Mouse (Mus musculus): ENCODE measurements around the gene Atp9a. TPM values are rescaled to one million over a fixed set of nuclear protein-coding genes. Genes with fewer than 3 reads are reported as not detected.

Atp9a gene
- polyA plus RNA-seq (2012) = 1.7 and 2.9 TPM in 2 replicates

GRCm38 (mm10) chr2:168742059-168742627 lies at the start of gene Atp9a:
Gene Atp9a, minus strand, starts transcription at chr2:168742409.

GRCm38 (mm10) chr2:168767582-168767981 lies 25.4 kb upstream of the Atp9a start, which contains the start of gene Sall4:
Gene Sall4, minus strand, starts transcription at chr2:168767943.

GRCm38 (mm10) chr2:168601491-168602386 lies 140.5 kb downstream of the Atp9a start, which contains the start of gene Nfatc2:
Gene Nfatc2, minus strand, starts transcription at chr2:168601657.

Other genes starting within 250 kb of the Atp9a start
- gene Nfatc2, start 140.8 kb downstream of the Atp9a start, polyA plus RNA-seq (2012) = 3.8 and 4.5 TPM in 2 replicates
- gene Sall4, start 25.5 kb upstream of the Atp9a start, polyA plus RNA-seq (2012) = not detected in 2 replicates
- gene Zfp64, start 213.2 kb upstream of the Atp9a start, polyA plus RNA-seq (2012) = 43.6 and 47.8 TPM in 2 replicates